Mouse (Mus musculus): ENCODE results near the gene Synj2. TPM values are rescaled to one million over a fixed set of nuclear protein-coding genes. Genes with fewer than 3 reads are reported as not detected.

Gene Synj2
- polyA plus RNA-seq, 1 experiment from 2014 or later = 0.74 TPM

DNA sequence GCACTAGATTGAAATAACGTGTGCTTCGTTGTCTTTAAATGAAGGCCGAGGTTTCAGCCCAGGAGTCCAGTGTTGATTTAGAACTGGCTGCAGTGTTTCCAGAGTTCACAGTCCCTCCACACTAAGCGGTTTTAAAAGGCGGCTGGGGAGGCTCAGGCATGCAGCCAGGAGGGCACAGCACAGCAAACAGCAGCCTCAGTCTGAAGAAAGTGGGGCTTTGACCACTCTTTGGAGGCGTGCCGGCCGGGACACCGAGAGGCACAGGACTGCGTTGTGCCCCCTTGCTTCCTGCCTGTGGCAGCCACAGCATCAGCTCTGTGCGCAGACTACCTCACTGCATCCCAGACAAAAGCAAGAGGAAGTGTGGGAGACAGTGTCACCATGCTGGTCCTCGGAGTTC is 29.5 kb upstream of the Synj2 start:
- Histone ChIP-seq H3K4me2 (no peak overlapping the region), H3K27ac (no peak overlapping the region), H3K4me3 (no peak overlapping the region)

DNA sequence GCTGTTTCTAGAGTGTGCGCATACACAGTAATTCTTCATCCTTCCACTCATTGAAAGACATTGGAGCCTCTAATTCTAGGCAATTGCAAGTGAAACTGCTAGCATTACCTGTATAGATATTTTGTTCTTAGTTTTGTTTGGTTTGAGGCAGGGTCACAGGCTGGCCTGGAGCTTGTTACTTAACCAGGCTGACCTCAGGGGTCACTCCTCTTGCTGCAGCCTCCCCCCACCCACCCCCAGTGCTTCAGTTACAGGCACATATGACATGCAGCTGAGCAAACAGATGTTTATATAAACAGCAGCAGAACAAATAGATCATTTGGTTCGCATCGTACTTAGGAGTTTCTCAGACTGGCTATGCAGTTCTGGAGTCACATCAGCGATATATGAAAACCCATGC is 28.3 kb upstream of the Synj2 start:
- no peaks in the 10 kb centered on the region for H3K4me1 ChIP-seq (replicated peaks)
- no peak overlapping the region for H3K9ac ChIP-seq
- no peak overlapping the region for H3K4me2 ChIP-seq
- WGBS = 83% methylated on average over 4 of the region's 4 CpGs
- no peaks in the 10 kb centered on the region for H3K27me3 ChIP-seq
- no peak overlapping the region for H3K27ac ChIP-seq
- no peak overlapping the region for H3K4me3 ChIP-seq
- ATAC-seq (ENCODE audit: low FRiP score) = no peak
- no peaks in the 10 kb centered on the region for H3K9me3 ChIP-seq
- H3K36me3 ChIP-seq = peaks cover 7% of the 10 kb centered on the region; the same call in 1 of the 2 replicates

More for the DNA sequence above, 29.5 kb upstream of the Synj2 start:
- Histone ChIP-seq H3K27me3 (no peaks in the 10 kb centered on the region), H3K36me3 (peaks cover 7% of the 10 kb centered on the region; the same call in 1 of the 2 replicates), H3K4me1 (replicated peaks) (no peaks in the 10 kb centered on the region), H3K9me3 (no peaks in the 10 kb centered on the region), H3K9ac (no peak overlapping the region)
- no peak for ATAC-seq (ENCODE audit: low FRiP score)
- 78% methylated on average over 12 of the region's 12 CpGs for WGBS

DNA sequence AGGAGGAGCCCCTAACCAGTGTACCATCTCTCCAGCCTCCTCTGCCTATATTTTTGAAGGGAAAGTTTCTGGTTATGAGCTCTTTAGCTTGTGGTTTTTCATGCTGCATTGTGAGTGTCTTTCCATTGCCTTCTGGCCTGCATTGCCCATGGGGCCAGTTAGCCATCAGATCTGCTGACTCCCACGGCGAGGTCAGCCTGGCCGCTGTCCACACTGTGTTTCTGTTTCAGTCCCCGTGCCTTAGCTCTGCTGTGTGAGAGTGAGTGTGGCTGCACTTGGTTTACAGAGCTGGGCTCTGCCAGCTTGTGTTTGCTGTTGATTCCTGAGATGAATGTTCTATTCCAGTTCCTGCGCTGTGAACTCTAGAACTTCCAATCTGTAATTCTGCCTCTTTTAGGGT is 26.9 kb upstream of the Synj2 start:
- no peak overlapping the region for H3K4me3 ChIP-seq
- H3K9me3 ChIP-seq = no peaks in the 10 kb centered on the region
- H3K27ac ChIP-seq = no peak overlapping the region
- ATAC-seq (ENCODE audit: low FRiP score) = no peak
- H3K4me1 ChIP-seq (replicated peaks) = no peaks in the 10 kb centered on the region
- H3K4me2 ChIP-seq = no peak overlapping the region
- no peak overlapping the region for H3K9ac ChIP-seq
- WGBS = 87% methylated on average over 5 of the region's 5 CpGs
- peaks cover 14% of the 10 kb centered on the region for H3K36me3 ChIP-seq
- no peaks in the 10 kb centered on the region for H3K27me3 ChIP-seq

DNA sequence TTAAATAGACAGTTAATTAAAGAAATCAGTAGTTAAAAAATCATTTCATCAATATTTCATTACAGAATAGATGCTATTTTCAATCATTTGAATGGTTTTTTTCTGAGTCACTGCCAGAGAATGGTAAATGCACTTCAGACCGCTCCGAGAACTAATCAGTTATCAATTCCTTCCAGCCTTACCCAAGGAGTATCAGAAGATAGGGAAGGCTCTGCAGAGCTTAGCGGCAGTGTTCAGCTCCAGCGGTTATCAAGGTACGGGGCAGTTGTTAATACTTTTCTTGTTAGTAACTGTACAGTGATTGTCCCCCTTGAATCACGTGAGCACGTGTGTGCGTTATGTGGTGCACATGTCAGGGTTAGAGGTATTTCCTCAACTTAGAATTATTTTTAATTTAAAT is 19.1 kb upstream of the Synj2 start:
- H3K4me1 ChIP-seq (replicated peaks) = no peaks in the 10 kb centered on the region
- no peak for ATAC-seq (ENCODE audit: low FRiP score)
- no peak overlapping the region for H3K4me2 ChIP-seq
- H3K27ac ChIP-seq = no peak overlapping the region
- no peak overlapping the region for H3K4me3 ChIP-seq
- WGBS = 89% methylated on average over 8 of the region's 8 CpGs
- peaks cover 35% of the 10 kb centered on the region for H3K36me3 ChIP-seq
- H3K9me3 ChIP-seq = no peaks in the 10 kb centered on the region
- H3K9ac ChIP-seq = no peak overlapping the region
- no peaks in the 10 kb centered on the region for H3K27me3 ChIP-seq

DNA sequence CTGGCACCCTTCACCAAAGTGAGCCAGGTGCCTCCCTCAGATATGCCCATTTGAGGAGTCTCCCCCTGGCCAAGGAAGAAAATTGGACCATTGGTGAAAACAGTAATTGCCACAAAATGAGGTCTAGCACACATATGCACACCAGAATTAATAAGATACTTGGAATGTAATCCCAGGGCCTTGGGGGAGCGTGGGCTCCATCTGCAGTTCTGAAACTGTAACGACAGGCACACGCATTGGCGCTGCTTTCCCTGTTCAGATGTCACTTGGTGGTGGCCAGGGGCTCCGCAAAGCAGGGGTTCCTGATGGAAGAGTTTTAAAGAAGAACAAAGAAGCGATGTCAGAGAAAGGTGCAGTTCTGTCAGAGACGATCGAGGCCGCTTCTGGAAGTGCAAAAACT is 17.8 kb upstream of the Synj2 start:
- no peaks in the 10 kb centered on the region for H3K4me1 ChIP-seq (replicated peaks)
- peaks cover 40% of the 10 kb centered on the region for H3K36me3 ChIP-seq
- H3K9me3 ChIP-seq = no peaks in the 10 kb centered on the region
- no peak overlapping the region for H3K9ac ChIP-seq
- H3K27ac ChIP-seq = no peak overlapping the region
- no peak overlapping the region for H3K4me3 ChIP-seq
- no peak overlapping the region for H3K4me2 ChIP-seq
- 73% methylated on average over 9 of the region's 9 CpGs for WGBS
- no peaks in the 10 kb centered on the region for H3K27me3 ChIP-seq
- ATAC-seq (ENCODE audit: low FRiP score) = no peak

DNA sequence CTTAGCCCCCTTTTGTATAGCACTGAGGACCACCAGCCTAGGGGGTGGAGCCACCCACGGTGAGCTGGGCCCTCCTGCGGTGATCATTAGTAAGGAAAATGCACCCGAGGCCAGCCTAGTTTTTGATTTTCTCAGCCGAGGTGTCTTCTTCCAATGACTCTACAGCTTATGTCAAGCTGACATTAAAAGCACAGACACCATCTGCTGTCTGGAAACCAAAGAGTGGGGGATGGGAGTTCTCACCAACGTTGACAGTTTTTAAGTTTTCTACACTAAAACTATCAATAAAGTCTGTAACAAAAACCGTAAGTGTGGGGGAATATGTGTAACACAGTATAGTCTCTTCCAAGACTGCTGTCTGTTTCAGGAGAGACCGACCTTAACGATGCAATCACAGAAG is 16.8 kb upstream of the Synj2 start:
- no peak for ATAC-seq (ENCODE audit: low FRiP score)

DNA sequence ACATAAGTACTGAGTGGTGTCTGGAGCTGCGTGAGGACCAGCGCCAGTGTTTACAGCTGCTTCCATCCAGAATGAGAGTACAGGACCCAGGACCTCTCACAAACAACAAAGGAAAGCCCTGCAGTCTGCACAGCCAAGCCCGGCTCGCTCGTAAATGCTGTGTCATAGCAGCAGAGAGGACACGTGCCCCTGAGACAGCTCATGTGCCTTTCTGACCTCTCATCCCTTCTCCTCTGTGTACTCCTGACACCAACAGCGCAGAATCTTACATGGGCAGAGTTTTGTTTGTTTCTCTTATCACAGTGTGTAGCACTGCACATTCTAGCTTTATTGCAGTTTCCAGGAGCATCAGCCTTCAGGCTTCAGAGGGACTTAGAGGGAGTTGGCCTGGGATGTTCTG is 14.4 kb upstream of the Synj2 start:
- Histone ChIP-seq H3K4me1 (replicated peaks) (no peaks in the 10 kb centered on the region), H3K36me3 (peaks cover 23% of the 10 kb centered on the region), H3K27ac (no peak overlapping the region), H3K9ac (no peak overlapping the region), H3K27me3 (no peaks in the 10 kb centered on the region), H3K4me3 (no peak overlapping the region), H3K4me2 (no peak overlapping the region), H3K9me3 (no peaks in the 10 kb centered on the region)
- WGBS = 85% methylated on average over 7 of the region's 7 CpGs
- no peak for ATAC-seq (ENCODE audit: low FRiP score)

More for the DNA sequence above, 16.8 kb upstream of the Synj2 start:
- WGBS = 60% methylated on average over 8 of the region's 8 CpGs
- H3K9me3 ChIP-seq = no peaks in the 10 kb centered on the region
- no peak overlapping the region for H3K4me3 ChIP-seq
- H3K4me1 ChIP-seq (replicated peaks) = no peaks in the 10 kb centered on the region
- H3K9ac ChIP-seq = no peak overlapping the region
- no peak overlapping the region for H3K27ac ChIP-seq
- H3K27me3 ChIP-seq = no peaks in the 10 kb centered on the region
- H3K4me2 ChIP-seq = no peak overlapping the region
- H3K36me3 ChIP-seq = peaks cover 35% of the 10 kb centered on the region

DNA sequence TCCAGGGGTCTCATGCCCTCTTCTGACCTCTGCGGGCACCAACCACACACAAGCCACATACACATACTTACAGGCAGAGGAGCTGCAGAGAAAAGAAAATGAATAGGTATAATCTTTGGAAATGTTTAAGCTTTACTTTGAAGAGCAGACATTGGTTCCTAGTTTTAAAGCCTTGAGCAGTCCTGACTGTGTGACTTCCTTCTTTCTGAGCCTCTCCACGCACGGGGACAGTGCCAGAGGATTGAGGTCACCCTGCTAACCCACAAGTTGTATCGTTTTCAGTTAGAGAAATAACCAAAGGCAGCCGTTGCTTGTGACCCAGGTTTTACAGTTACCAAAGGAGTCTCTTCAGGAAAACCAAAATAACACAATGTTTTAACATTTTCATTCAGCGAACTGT is 12.0 kb upstream of the Synj2 start:
- Histone ChIP-seq H3K9me3 (no peaks in the 10 kb centered on the region), H3K4me1 (replicated peaks) (no peaks in the 10 kb centered on the region), H3K36me3 (peaks cover 23% of the 10 kb centered on the region), H3K4me3 (no peak overlapping the region), H3K27ac (no peak overlapping the region), H3K27me3 (no peaks in the 10 kb centered on the region), H3K4me2 (no peak overlapping the region), H3K9ac (no peak overlapping the region)
- WGBS = 89% methylated on average over 6 of the region's 6 CpGs
- ATAC-seq (ENCODE audit: low FRiP score) = no peak

DNA sequence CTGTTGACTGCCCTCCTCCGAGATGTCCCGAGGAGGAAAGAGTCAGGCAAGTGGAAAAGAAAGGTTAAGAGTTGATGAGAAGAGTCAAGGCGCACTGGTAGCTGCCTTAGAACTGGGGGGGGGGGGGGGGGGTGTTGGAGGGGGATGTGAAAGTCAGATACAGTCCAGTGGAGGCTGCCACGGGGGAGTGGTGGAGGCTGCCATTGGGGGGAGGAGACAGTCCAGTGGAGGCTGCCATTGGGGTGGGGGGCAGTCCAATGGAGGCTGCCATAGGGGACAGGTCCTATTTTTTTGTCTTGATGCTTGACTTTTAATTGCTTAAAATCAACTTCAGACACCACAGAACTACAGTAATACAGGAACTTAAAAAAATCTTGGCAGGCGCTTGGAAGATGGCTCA is 8.9 kb upstream of the Synj2 start:
- no peak overlapping the region for H3K4me2 ChIP-seq
- no peak for ATAC-seq (ENCODE audit: low FRiP score)
- peaks cover under 1% of the 10 kb centered on the region; the same call in 1 of the 2 replicates for H3K27me3 ChIP-seq
- peaks cover 16% of the 10 kb centered on the region for H3K36me3 ChIP-seq
- no peaks in the 10 kb centered on the region for H3K9me3 ChIP-seq
- H3K4me3 ChIP-seq = no peak overlapping the region
- H3K9ac ChIP-seq = no peak overlapping the region
- 86% methylated on average over 5 of the region's 5 CpGs for WGBS
- H3K27ac ChIP-seq = no peak overlapping the region
- H3K4me1 ChIP-seq (replicated peaks) = peaks cover 18% of the 10 kb centered on the region

DNA sequence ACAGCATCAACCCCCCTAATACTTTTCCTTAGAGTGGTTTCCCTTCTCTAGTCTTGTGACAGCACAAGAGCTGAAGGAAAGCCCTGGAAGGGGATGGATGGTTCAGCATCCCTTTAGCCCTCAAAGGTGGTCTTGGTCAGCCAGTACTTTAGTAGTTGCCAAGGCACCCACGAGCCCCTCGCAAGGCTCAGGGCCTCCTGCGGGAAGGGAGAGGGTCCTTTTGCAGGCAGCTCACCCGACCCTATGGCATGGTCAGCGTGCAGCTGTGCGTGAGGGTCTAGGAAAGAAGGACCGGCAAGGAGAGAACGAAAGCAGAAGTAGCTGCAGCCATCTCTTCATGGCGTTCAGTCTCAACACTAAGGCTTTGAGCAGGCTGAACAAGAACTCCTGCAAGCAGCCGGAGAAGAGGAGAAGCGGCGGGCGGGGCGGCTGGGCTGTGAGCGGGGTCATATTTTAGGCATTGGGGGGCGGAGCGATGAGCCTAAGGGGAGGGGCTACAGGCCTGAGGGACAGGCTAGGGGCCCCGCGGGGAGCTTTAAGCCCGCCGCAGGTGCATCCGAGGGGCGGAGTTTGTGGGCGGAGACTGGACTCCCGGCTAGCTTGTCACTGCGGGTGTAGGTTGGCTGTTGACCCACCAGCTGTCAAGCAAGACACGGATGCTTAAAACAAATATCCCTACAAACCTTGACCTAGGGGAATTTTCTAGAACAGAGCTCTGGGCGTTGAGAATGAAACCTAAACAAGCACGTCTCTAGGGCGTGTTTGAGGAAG is 6.3 kb upstream of the Synj2 start:
- peaks cover 18% of the 10 kb centered on the region for H3K4me1 ChIP-seq (replicated peaks)
- WGBS = under 1% methylated on average over 30 of the region's 30 CpGs
- ATAC-seq (ENCODE audit: low FRiP score) = peak; percentile 80
- peaks cover 15% of the 10 kb centered on the region for H3K27me3 ChIP-seq
- H3K9ac ChIP-seq = peak overlapping the region; percentile 56
- H3K4me2 ChIP-seq = peak overlapping the region; percentile 69
- peak overlapping the region; percentile 42 for H3K4me3 ChIP-seq
- H3K36me3 ChIP-seq = no peaks in the 10 kb centered on the region
- H3K9me3 ChIP-seq = no peaks in the 10 kb centered on the region
- no peak overlapping the region for H3K27ac ChIP-seq

DNA sequence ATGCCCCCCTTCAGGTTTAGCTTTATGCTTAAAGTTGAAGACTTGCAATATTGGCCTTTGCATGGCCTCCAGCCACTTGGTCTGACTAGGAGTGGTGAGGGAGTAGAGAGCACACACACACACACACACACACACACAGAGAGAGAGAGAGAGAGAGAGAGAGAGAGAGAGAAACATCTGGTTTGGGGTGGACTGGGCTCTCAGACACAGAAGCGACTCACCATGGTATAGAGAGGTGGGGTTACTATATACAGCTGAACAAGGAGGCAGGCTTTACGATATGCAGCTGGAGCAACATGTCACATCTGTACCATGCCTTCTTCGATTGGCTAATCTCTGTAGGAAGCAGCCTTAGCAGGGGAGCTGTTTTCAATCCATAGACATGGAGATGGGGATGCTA is 5.4 kb upstream of the Synj2 start:
- Histone ChIP-seq H3K4me3 (no peak overlapping the region), H3K27ac (no peak overlapping the region), H3K36me3 (no peaks in the 10 kb centered on the region), H3K4me1 (replicated peaks) (peaks cover 20% of the 10 kb centered on the region), H3K4me2 (peak overlapping the region; percentile 69; the same call in 1 of the 2 replicates), H3K27me3 (peaks cover 24% of the 10 kb centered on the region), H3K9me3 (no peaks in the 10 kb centered on the region), H3K9ac (no peak overlapping the region)
- 45% methylated on average over 3 of the region's 3 CpGs for WGBS
- ATAC-seq (ENCODE audit: low FRiP score) = no peak

DNA sequence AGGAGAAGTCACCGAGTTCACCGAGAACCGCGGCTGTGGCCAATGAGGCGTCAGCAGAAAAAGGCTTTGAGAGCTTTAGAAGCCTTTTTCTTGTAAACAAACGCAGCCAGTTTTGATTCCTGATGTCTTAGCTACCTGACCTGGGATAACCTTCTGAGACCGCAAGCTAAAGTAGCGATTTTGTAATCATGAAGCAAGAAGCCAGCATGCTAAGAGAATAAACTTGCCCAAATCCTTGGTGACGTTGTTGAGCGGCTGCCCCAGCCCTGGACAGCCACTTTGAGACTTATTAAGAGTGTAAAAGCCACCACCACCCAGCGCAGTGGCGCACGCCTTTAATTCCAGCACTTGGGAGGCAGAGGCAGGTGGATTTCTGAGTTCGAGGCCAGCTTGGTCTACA is 4.8 kb upstream of the Synj2 start:
- Histone ChIP-seq H3K4me1 (replicated peaks) (peaks cover 22% of the 10 kb centered on the region), H3K9me3 (no peaks in the 10 kb centered on the region), H3K4me3 (no peak overlapping the region), H3K27me3 (peaks cover 27% of the 10 kb centered on the region), H3K9ac (no peak overlapping the region), H3K27ac (no peak overlapping the region), H3K4me2 (no peak overlapping the region), H3K36me3 (no peaks in the 10 kb centered on the region)
- WGBS = 44% methylated on average over 14 of the region's 14 CpGs
- no peak for ATAC-seq (ENCODE audit: low FRiP score)

DNA sequence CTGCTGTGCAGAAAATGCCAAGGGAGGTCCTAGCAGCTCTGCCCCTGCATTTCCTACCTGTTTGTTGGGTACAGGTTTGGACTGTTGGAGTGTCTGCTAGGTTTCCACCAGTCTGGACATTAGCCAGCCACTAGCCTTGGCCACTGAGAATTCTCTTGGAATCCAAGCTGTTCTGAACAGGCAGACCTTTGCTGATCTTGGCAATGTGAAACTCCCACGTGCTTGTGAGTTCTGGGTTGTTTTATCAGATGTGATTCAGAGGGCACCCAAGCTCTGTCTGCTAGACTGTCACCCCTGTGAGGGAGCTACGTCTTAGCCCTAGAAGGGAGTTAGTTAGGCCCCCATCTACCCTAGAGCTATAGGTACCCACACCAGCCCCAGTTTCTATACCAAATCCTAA is 3.6 kb upstream of the Synj2 start:
- no peak overlapping the region for H3K27ac ChIP-seq

More for the DNA sequence above, 3.6 kb upstream of the Synj2 start:
- peaks cover 39% of the 10 kb centered on the region for H3K27me3 ChIP-seq
- no peaks in the 10 kb centered on the region for H3K9me3 ChIP-seq
- no peaks in the 10 kb centered on the region for H3K36me3 ChIP-seq
- H3K9ac ChIP-seq = no peak overlapping the region
- H3K4me2 ChIP-seq = no peak overlapping the region
- WGBS = 81% methylated on average over 2 of the region's 2 CpGs
- H3K4me1 ChIP-seq (replicated peaks) = peaks cover 28% of the 10 kb centered on the region
- H3K4me3 ChIP-seq = no peak overlapping the region
- ATAC-seq (ENCODE audit: low FRiP score) = no peak
